Mouse (Mus musculus): ENCODE data around the gene Serpina1e.

The Serpina1e gene

DNA sequence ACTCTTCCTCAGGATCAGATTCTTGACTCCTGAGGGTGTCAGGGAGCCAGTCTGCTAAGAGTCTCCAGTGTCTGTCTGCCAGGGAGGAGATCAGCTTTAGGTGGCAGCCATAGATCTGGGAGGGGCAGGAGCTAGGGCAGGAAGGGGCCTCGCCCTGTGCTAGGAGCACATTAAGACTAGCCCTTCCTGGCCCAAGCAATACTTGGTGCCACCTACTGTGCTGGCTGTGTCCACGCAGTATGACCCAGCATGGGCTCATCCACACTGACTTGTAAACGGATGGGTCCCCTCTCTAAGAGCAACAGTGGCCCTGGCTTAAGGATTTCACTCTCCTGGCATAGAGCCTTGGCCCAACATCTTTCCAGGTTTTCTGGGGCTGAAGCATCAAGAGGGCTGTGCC is at the start of gene Serpina1e:
Gene Serpina1e (minus strand): TSS at position 178 of the 400 bp plus-strand sequence.
- no peak for DNase-seq (ENCODE audit: low spot score in 2 of 2)

DNA sequence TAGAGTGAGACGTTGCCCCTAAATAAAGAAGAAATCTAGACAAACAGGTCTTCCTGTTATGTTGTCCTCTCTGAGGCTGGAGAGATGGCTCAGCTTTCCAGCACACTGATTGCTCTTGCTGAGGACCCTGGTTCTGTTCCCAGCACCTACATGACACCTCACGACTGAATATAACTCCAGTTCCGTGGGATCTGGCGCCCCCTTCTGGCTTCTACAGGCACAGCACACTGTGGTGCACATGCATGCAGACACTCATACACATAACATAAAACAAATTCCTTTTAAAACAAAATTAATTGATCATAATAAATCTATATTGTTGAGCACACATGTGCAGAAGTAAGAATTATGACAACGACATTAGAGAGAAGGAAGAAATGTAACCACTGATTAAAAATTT is 45.9 kb upstream of the Serpina1e start:
- no peak for DNase-seq (ENCODE audit: low spot score in 2 of 2)

DNA sequence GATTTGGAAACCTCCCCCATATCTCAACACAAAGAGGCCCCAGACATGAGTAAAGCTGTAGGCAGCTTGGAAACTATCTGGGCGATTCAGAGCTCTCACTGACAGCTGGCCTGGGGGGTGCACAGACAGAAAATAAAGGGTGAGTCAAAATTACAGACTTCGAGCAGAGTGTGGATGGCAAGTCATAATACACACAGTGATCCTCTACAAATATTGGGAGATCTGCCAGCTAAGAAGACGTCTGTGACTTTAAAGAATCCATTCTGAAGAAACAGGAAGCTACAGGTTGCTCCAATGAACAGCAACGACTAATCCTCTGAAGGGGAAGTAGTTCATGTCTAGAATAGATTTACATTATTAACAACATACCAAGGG is 44.5 kb upstream of the Serpina1e start:
- no peak for DNase-seq (ENCODE audit: low spot score in 2 of 2)

DNA sequence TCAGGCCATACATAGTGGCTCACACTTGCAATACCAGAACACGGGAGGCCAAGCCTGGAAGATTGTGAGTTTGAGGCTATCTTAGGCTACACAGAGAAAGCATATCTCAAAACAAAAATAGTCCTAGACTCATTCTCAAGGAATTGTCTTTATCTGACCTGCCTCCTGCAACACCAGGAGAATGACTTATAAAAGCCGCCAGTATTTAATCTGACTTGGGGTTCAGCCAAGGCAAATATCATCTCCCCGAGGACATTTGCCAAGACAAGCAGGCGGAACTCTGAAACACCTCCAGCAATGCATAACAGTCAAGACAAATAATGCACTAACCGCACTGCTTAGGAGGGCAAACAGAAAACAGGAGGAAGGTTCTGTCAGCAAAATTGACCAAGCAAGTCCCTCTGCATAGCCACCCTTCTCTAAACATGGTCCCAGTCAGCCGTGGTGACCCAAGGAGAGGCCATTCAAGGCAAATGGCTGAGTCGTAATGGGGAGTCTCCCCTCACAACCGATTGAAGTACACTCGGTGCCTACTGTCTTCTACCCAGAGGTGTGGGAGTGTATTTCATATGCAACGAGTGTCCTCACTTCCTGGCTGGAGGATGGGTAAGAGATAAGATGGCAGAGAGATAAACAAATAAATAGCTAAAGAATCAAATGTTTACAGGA is 43.9 kb upstream of the Serpina1e start:
- DNase-seq (ENCODE audit: low spot score in 2 of 2): no peak

DNA sequence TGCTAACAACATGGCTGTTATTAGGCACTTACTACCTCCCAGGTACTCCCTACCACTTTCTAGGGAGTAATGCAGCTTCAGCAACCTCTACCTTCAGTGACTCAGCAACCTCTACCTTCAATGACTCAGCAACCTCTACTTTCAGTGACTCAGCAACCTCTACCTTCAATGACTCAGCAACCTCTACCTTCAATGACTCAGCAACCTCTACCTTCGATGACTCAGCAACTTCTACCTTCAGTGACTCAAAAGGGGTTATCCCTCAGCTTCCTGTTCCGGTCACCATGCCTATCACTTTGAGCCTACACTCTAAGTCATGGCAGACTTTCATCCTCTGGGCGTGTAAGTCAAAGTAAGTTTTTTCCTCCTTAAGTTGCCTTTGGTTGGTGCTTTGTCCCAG is 41.8 kb upstream of the Serpina1e start:
- no peak for DNase-seq (ENCODE audit: low spot score in 2 of 2)

DNA sequence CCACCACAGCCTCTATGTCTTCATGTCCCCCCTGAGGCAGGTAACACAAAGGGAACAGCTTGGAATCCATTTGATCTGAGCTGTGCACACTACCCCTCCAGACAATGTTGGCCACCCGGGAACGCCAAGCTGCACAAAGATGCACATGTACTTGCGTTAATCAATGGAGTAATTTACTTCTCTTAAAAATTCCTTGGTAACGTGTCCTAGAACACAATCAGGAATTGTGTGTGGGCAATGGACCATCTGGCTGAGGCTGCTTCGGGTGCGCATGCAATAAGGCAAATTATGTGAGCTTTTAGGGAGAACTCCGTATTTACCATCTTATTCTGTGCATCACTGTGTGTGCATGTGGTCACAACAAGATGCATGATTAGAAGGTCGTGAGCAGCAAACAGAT is 40.8 kb upstream of the Serpina1e start:
- DNase-seq (ENCODE audit: low spot score in 2 of 2): no peak

DNA sequence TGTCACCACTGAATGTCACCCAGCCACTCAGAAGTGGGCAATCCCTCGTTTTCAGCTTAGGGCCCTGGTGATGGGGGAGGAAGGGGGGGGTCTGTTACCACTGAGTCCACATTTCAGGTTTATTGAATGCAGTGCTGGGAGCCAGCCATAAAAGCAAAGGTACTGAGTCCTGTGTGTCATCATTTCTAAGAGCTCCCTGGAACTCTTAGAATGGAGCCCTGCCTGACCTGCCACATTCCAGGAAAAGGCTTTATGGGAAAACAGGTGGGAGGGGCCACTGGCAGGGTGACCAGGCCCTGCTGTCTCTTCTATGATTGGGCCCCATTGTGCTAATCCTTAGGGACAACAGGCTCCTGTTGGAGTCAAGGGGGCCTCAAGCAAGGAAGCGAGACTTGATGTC is 37.7 kb upstream of the Serpina1e start:
- no peak for DNase-seq (ENCODE audit: low spot score in 2 of 2)

DNA sequence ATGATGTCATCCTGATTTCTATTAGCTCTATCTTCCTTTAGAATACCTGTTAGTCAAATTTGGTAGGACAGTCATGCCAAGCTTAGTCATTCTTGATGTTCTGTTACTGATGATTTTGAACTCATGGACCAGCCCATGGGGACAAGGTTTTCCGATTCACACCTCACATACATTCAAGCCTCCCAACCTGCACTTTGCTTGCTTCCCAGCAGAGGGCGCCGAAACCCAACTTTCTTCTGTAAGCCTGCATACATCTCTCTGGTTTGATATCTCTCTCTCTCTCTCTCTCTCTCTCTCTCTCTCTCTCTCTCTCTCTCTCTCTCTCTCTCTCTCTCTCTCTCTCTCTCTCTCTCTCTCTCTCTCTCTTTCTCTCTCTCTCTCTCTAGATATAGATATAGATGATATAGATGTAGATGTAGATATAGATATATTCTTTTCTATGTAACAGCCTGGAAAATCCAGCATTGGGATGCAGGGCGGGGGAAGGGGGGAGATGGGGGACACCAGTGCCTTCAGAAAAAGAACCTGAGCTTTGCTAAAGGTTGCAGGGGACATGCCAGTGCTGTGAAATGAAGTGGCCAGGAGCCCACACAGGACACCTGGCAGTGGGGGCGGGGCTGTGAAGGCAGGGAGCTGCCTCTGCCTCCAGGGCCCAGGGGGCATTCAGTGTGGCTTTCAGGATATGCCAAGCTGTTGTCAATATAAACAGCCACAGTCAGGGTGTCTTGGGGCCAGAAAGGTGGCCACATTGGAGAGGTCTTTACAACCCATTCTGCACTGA is 36.7 kb upstream of the Serpina1e start:
- peak in 1 of 2 experiments; percentile 26 for DNase-seq (ENCODE audit: low spot score in 2 of 2)

DNA sequence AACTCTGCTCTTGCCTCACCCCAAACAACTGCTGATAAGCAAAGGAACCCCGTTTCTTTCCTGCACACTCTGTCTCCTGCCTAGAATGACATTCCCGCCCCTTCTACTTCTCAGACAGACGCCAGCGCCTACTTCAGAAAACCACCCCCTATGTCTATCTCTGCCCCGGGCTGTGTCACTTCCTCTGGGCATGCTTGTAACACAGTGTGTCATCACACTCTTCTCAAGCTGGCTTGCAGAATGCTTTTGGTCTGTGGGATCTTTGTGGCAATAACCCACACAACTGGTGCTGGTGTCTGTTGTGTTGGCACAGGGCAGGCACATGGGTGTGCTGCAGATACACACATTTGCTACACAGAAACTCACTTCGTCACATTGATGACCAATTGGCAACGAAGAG is 34.2 kb upstream of the Serpina1e start:
- no peak for DNase-seq (ENCODE audit: low spot score in 2 of 2)

DNA sequence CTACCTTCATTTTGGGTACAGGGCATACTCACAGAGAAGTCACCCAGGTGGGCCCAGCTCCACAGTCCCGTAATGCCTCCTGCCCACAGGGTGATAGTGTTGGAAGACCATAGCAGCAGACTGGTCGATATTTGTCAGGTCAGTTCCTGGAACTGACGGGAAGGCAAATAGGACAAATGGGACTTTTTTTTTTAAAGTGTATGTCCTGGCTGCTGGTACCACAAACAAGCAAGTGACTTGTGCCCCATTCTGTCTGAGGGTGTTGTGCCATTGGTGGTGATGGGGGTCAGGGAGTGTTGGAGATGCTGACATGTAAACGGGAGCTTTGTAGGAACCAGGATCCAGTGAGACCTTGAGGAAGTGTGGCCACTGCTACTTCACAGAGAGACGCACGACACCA is 31.1 kb upstream of the Serpina1e start, which contains the start of gene Serpina11:
Gene Serpina11 (minus strand): TSS at position 101 of the 400 bp plus-strand sequence.
- DNase-seq (ENCODE audit: low spot score in 2 of 2): no peak

DNA sequence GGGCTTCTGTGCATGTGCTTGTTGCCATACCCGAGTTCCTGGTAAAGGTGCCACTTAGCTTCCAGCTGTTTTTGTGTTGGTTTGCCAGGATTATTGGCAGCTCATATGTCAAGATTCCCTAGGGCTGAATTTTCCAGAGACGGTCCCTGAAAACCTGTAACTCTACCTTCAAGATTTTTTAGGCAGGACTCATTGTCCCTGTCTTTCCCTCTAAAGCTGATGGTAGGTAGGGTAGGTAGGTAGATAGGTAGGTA is 30.7 kb upstream of the Serpina1e start:
- DNase-seq (ENCODE audit: low spot score in 2 of 2): no peak

DNA sequence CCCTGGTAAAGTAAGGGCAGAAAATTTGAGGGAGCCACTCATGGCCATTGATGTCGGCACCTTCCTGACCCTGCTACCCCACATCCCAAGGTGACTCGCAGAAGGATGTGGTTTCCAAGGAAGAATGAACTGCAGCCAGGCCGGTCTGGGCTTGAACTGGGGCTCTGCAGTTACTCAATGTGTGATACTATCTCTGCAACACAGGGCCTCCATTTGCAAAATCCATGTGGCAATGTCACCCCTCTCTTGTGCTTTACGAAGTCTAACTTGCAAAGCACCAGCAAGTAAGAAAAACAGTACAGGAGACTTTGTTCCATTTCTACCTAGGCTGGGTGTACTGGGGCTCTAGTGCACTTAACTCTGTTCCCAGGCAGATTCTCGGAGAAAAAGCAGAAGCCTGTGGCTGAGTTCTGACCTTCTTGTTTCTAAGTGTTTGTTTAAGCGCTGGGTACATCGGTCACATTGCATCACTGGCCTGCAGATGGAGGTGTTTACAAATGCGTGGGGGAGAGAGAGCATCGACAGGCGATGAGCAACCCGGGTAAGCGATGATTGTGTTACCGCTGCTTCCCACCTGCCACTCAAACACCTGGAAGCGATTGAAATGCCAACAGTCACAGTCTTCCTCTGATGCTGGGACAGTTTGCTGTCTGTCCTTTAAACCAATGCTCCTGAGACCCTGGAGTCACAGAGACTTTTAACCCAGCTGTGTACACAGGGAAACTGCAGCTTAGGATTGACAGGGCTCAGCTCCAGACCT is 30.2 kb upstream of the Serpina1e start:
- DNase-seq (ENCODE audit: low spot score in 2 of 2): no peak

DNA sequence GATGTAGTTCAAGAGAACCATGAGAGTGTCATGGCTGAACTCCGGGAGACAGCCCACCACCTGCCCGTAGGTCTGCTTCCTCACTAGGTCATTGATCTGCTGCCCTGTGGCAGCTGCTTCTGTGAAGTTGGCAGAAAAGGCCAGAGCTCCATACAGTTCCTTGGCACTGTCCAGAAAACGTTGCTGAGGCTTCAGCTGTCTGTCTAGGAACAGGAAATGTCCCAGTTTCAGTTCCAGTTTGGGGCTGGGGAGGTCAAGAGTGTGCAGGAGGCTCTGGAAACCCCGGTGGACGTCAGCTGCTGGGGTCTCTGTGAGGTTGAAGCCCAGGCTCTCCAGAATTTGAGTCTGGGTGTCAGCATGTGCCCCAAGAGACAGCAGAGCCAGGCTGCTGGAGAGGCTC is 27.1 kb upstream of the Serpina1e start:
- DNase-seq (ENCODE audit: low spot score in 2 of 2): no peak

DNA sequence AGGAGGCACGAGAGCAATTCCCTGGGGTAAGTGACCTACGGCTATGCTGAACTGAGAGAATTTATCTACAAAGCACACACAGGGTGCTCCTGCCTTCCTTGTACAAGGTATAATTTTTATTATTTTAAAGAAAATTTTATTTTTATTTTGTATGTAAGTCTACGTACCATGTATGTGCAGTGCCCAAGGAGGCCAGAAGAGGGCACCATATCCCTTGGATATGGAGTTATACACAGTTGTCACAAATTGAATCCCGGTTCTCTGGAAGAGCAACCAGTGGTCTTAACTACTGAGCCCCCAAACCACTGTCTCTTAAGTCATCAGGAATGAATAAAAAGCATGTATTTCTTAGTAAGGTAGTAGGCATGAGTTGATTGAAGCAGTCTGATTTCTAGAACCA is 26.2 kb upstream of the Serpina1e start:
- DNase-seq (ENCODE audit: low spot score in 2 of 2): peak in 1 of 2 experiments; percentile 11

DNA sequence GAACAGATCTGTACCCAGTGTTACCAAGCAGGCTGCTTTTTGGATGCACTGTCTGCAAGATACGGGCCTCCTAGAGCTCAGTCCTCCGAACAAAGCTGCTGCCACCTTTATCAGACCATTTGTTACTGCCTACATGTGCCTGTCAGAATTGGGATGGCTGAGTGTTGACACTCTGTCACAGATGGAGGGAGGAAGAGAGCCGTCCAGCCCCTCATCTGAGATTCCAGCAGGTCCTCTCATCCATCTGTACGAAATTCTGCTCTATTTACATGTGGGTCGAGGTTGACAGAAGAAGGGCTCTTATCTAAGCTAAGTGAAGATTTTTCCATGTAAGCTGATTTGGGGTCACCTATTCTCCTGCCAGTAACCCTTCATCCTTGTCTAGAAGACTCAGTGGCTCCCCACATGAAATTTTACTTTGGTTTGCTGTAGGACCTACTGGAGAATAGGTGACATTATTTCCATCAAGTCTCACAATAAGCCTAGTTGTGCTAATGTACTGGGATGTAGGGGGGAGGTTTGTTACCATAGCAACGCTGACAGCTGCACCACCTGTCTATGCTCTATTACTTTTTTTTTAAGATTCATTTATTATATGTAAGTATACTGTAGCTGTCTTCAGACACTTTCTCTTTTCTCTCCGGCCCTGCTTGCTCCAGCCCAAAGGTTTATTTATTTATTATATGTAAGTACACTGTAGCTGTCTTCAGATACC is 23.0 kb upstream of the Serpina1e start:
- no peak for DNase-seq (ENCODE audit: low spot score in 2 of 2)

DNA sequence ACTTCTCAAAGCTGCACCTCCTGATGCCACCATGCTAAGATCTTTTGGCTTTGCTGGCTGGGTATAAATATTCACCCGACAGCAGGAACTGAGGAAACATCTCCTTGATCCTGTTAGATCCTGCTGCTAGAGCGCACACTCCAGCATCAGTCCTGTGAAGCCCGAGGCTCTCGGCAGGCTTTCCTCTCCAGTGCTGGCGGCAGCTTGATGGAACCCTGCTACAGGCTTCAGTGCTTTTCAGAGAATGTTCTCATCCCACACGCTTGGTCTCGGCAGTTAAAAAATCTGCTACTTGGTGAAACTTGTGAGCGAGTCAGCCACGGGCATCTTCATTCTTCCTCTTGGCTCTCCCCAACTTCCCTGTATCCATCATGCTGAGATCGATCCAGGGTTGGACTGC is 19.5 kb upstream of the Serpina1e start:
- no peak for DNase-seq (ENCODE audit: low spot score in 2 of 2)

DNA sequence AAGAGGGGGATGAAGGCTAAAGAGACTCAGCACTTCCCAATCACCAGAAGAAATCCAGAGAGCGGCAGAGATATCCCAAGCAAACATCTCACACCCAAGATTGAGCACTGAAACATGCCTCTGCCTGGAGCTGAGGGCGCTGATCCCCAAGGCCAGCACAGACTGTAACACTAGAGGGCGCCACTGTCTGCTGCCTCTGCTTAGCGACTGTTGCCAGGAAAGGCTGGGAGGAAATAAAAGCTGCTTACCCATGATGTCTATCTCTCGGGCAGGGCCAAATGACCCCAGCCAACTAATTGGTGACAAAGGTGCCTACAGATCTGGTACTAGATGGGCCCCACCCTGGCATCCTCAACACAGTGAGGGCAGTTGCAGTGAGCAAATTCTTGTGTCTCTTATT is 19.1 kb upstream of the Serpina1e start:
- DNase-seq (ENCODE audit: low spot score in 2 of 2): no peak

DNA sequence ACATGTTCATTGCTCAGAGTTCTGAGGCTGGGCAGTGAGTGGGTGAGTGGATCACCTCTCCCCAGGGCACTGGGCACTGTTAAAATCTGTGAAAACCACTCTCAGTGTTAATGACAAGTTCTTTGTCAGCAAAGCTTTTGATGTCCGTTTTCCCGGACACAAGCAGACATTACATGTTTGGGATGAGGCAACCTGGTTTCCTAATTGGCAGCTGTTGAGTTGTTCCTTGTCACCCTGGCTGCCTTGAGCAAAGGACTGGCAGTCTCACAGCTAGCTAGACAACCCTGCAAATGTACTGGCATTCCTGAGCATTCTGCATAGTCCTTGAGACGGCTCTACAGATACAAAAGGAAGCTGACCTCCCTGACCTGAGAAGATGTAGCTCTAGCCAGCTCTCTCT is 18.3 kb upstream of the Serpina1e start:
- DNase-seq (ENCODE audit: low spot score in 2 of 2): no peak

DNA sequence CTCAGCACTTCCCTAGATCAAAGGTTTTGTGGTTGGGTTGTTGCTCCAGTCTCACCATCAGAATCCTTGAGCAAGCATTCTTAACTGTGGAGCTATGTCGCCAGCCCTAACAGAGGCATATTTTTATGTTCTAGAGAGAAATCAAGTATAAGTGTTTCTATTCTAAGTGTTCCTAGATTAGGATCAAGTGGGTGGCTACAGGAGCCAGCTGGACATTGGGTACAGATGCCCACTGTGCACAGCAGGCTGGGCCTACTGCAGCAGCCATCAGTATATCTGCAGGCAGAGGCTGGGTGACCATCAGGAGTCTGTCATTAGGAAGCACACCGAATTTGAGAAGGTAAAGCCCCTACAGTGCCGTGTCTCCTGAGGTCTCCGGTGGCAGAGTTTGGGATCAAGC is 12.3 kb upstream of the Serpina1e start:
- no peak for DNase-seq (ENCODE audit: low spot score in 2 of 2)

DNA sequence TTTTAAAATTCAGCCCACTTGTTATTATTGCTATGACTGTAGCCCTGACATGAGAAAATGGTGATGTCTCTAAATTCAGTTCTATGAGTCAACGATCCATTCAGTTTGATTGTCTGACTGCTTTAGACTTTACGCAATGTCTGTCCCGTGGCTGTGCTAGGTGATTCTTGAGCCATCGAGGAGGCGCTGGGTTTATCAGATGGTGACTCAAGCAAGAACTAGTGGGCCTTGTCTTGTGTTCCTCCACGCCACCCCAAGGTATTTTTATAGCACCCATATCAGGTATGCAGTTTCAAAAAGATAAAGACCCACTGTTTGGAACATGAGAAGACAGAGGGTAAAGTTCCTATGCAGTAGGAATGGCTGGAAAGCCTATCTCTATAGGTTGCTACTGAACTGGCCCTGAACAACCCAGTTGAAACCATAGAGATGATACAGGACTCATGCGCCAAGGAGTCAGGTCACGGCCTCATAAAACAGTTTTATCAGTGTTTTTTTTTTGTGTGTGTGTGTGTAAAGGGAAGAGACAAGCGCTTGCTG is 10.9 kb upstream of the Serpina1e start:
- no peak for DNase-seq (ENCODE audit: low spot score in 2 of 2)

DNA sequence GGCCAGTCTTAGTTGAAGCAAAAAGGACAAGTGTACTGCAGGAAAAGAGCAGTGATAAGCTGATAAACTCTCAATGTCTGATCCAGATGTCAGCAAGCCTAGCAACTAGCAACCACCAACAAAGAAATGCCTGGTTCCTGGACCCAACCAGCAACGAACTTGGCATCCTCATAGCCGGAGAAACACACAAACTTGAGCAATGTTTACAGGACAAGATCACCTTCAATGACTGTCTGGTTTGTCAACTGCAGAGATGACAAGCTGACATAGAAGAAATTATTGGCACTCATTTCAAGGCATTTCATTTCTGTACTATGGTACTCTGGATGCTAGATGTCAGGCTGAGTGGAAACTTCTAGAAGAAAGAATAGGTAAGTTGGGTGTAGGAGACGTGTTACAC is 8.0 kb upstream of the Serpina1e start:
- DNase-seq (ENCODE audit: low spot score in 2 of 2): no peak

DNA sequence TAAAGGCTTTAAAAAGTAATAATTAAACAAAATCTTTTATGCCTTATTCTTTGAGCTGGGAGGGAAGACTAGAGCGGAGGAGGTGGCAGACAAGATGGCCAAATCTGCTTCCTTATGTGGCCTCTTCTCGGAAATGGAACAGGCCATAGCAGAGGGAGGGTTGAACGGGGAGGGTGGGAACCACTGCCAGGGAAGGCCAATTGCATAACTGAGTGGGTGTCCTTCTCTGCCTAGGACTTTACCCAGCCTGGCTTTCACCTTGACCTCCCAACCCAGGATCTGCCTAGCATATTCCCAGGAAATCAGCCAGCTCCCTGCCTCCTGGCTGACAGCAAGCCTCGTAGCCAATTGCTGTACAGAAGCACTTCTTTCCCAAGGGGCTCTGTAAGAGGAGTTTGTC is 4.5 kb upstream of the Serpina1e start:
- DNase-seq (ENCODE audit: low spot score in 2 of 2): no peak
